Mouse (Mus musculus) limb, embryonic 12.5 days (tissue): ENCODE measurements around the gene Kat6b. TPM values are rescaled to one million over a fixed set of nuclear protein-coding genes. Genes with fewer than 3 reads are reported as not detected.

Experiments used
- ATAC-seq: fragments of 200-750 bp; cut with Nextera tagmentation; 2 replicates; pipeline ENCODE4 v1.8.0; 2017; ENCODE audit warnings: low read depth, moderate TSS enrichment; ENCODE audit not compliant: insufficient number of reproducible peaks, insufficient read depth, low FRiP score, low TSS enrichment
- H3K27ac ChIP-seq: fragments of 300-500 bp; sonication (generic); 2 replicates; pipeline ENCODE4 v1.5.1; 2016; ENCODE audit warnings: mild to moderate bottlenecking, moderate library complexity
- H3K27me3 ChIP-seq: fragments of 300-500 bp; sonication (generic); 2 replicates; pipeline ENCODE4 v1.6.1; 2016; ENCODE audit warnings: mild to moderate bottlenecking, moderate library complexity
- H3K36me3 ChIP-seq: fragments of 300-500 bp; sonication (generic); 2 replicates; pipeline ENCODE4 v1.6.1; 2016; ENCODE audit warnings: mild to moderate bottlenecking, moderate library complexity
- H3K4me1 ChIP-seq: fragments of 300-500 bp; sonication (generic); replicated peaks from 2 replicates; pipeline ENCODE4 v1.6.1; 2016
- H3K4me2 ChIP-seq: fragments of 300-500 bp; sonication (generic); 2 replicates; pipeline ENCODE4 v1.6.1; 2016; ENCODE audit warnings: mild to moderate bottlenecking, moderate library complexity
- H3K4me3 ChIP-seq: fragments of 300-500 bp; sonication (generic); replicated peaks from 2 replicates; pipeline ENCODE4 v1.5.1; 2016; ENCODE audit warnings: mild to moderate bottlenecking
- H3K9ac ChIP-seq: fragments of 300-500 bp; sonication (generic); replicated peaks from 2 replicates; pipeline ENCODE4 v1.6.1; 2016; ENCODE audit warnings: mild to moderate bottlenecking, moderate library complexity
- H3K9me3 ChIP-seq: fragments of 300-500 bp; sonication (generic); 2 replicates; pipeline ENCODE4 v1.6.1; 2016; ENCODE audit warnings: mild to moderate bottlenecking, moderate library complexity
- WGBS: fragments of 180-500 bp; shearing (Covaris S2); methylation state at CpG from one replicate; pipeline ENCODE4 v1.1.7; 2016; 5-methylcytosine and 5-hydroxymethylcytosine counted together
- polyA plus RNA-seq: library from polyadenylated mRNA; unstranded; fragments of >200 nt; fragmentation: Nextera tagmentation; extraction: Ambion mirVana; gene quantifications from 2 replicates; pipeline ENCODE4 v1.2.1, GENCODE M21; 2016

Gene Kat6b
- polyA plus RNA-seq, 1 experiment from 2014 or later, result 31.3 TPM

DNA sequence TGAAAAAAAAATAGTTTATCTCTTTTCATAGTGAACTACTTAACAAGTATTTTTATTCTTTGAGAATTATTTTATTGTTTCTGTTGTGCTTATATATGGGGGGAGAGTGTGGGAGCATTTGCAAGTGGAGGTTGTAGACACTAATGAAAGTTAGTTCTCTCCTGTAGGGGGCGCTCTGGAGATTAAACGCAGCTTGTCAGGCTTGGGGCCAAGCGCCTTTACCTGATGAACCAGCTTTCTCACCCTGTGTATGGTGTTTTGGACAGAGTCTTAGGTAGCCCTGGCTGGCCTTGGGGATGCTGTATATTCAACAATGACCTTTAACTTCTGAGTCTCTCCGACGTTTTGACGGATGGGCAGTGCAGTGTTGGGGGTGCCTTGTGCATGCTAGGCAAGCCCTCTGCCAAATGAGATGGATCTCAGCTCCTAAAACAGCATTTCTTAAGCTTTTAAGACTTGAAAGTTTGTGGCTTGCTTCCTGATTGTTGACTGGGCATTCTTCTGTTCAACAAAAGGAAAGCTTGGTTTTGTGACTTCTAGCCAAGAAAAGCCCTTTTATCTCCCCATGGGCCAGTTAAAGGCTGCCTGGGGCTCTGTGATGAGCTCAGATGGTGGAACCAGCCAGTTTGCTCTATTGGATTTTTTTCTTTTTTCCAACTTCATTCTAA lies 103.4 kb downstream of the Kat6b start:
- no peak overlapping the region for H3K9ac ChIP-seq
- H3K36me3 ChIP-seq, result peaks cover 2% of the 10 kb centered on the region; the same call in 1 of the 2 replicates
- H3K4me1 ChIP-seq, result peaks cover 72% of the 10 kb centered on the region
- no peaks in the 10 kb centered on the region for H3K9me3 ChIP-seq
- H3K27ac ChIP-seq, result 0 out of 2 replicates have a peak overlapping the region, but pooled peaks have one; percentile 29
- 36% methylated on average over 6 of the region's 6 CpGs for WGBS
- H3K27me3 ChIP-seq, result no peaks in the 10 kb centered on the region
- no peak overlapping the region for H3K4me2 ChIP-seq
- ATAC-seq, result no peak
- H3K4me3 ChIP-seq, result no peak overlapping the region

- H3K36me3 ChIP-seq, result peaks cover 6% of the 10 kb centered on the region; the same call in 1 of the 2 replicates
- no peak for ATAC-seq
- H3K4me1 ChIP-seq, result peaks cover 61% of the 10 kb centered on the region
- H3K4me2 ChIP-seq, result no peak overlapping the region
- WGBS, result 56% methylated on average over 8 of the region's 8 CpGs
- no peak overlapping the region for H3K9ac ChIP-seq
- no peaks in the 10 kb centered on the region for H3K9me3 ChIP-seq
- H3K4me3 ChIP-seq, result no peak overlapping the region
- no peaks in the 10 kb centered on the region for H3K27me3 ChIP-seq
- H3K27ac ChIP-seq, result 0 out of 2 replicates have a peak overlapping the region, but pooled peaks have one; percentile 24
Observed at GRCm38 (mm10) chr14:21585491-21586251, 104.4 kb downstream of the Kat6b start.

DNA sequence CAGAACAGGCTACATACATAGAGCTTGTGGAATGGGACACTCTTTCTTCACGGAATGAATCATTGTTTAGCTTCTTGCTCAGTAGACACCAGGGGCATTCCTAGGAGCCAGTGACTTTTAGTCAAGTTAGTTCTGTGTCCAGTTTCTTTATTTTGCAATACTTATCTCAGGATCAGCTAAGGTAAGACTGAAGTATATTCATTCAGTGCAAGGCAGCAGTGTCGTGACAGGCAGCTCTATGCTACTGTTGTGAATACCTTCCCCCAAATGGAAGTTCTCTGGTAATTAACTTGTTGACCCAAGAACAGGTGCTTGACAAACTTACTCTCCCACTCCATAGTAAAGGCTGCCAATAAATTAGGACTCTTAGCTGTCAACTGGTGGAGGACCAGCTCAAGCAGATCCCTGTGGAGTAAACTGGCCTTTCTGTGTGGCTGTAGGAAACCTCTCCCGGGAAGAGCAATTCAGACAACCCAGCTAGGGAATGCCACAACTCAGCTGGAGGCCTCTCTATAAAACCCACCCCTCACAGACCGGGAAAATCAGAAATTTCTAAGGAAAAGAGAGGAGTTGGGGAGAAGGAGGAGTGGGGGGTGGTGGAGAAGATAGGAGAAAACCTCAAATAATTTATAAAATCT lies 105.4 kb downstream of the Kat6b start:
- H3K36me3 ChIP-seq, result peaks cover 6% of the 10 kb centered on the region; the same call in 1 of the 2 replicates
- ATAC-seq, result no peak
- H3K9me3 ChIP-seq, result no peaks in the 10 kb centered on the region
- no peak overlapping the region for H3K27ac ChIP-seq
- H3K4me1 ChIP-seq, result peaks cover 52% of the 10 kb centered on the region
- no peak overlapping the region for H3K4me2 ChIP-seq
- no peaks in the 10 kb centered on the region for H3K27me3 ChIP-seq
- no peak overlapping the region for H3K4me3 ChIP-seq
- WGBS, result 18% methylated on average over 4 of the region's 4 CpGs
- no peak overlapping the region for H3K9ac ChIP-seq

DNA sequence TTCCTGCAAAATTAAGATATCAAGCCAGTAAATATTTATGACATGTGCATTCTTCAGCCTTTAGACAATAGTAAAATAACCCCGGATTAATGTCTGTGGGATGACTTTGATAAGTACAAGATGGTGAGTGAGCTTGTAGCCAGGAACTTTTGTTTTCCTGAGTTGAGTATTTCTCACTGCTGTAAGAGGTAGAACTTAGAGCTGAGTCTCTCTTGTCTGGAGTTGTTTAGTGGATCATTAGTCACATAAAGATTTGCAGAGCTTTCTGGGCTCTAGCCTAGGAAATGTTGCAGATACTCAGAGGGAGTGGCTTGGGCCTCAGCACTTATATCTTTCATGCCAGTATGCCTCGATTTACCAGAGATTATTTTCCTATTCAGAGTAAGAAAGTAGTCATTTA lies 106.7 kb downstream of the Kat6b start:
- no peak for ATAC-seq
- H3K4me1 ChIP-seq, result peaks cover 50% of the 10 kb centered on the region
- WGBS, result 66% methylated on average over 2 of the region's 2 CpGs
- no peak overlapping the region for H3K4me3 ChIP-seq
- peaks cover 12% of the 10 kb centered on the region for H3K36me3 ChIP-seq
- no peak overlapping the region for H3K9ac ChIP-seq
- no peak overlapping the region for H3K27ac ChIP-seq
- 0 out of 2 replicates have a peak, but pooled peaks cover 3% of the 10 kb centered on the region for H3K9me3 ChIP-seq
- no peaks in the 10 kb centered on the region for H3K27me3 ChIP-seq
- no peak overlapping the region for H3K4me2 ChIP-seq

DNA sequence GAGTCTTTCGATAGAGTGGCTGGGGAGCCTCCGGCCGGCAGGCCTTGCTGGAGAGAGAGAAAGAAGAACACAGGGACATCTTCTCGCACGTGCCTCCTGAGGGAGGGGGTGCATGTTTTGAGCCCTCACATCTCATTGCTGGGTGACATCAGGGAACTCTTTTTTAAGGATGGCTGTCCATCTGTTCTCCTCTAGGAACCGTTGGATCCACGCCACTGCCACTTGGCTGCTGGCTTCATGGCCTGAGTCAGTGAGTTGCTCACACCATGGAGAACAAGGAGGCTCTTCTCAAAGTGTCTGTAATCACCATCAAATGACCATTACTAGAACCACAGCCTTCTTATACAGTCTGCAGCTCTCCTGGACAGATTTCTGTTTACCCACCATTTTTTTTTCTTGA lies 108.4 kb downstream of the Kat6b start:
- no peak for ATAC-seq
- WGBS, result 91% methylated on average over 7 of the region's 7 CpGs
- H3K36me3 ChIP-seq, result peaks cover 16% of the 10 kb centered on the region
- no peaks in the 10 kb centered on the region for H3K27me3 ChIP-seq
- H3K4me3 ChIP-seq, result no peak overlapping the region
- no peak overlapping the region for H3K27ac ChIP-seq
- no peak overlapping the region for H3K9ac ChIP-seq
- 0 out of 2 replicates have a peak, but pooled peaks cover 3% of the 10 kb centered on the region for H3K9me3 ChIP-seq
- no peak overlapping the region for H3K4me2 ChIP-seq
- peaks cover 43% of the 10 kb centered on the region for H3K4me1 ChIP-seq

GRCm38 (mm10) chr14:21590205-21590604 lies 109.0 kb downstream of the Kat6b start:
- Histone ChIP-seq H3K9ac (no peak overlapping the region), H3K4me2 (no peak overlapping the region), H3K4me1 (peaks cover 37% of the 10 kb centered on the region), H3K27me3 (no peaks in the 10 kb centered on the region), H3K36me3 (peaks cover 16% of the 10 kb centered on the region), H3K4me3 (no peak overlapping the region), H3K9me3 (0 out of 2 replicates have a peak, but pooled peaks cover 3% of the 10 kb centered on the region), H3K27ac (no peak overlapping the region)
- ATAC-seq, result no peak
- WGBS, result 94% methylated on average over 4 of the region's 4 CpGs

DNA sequence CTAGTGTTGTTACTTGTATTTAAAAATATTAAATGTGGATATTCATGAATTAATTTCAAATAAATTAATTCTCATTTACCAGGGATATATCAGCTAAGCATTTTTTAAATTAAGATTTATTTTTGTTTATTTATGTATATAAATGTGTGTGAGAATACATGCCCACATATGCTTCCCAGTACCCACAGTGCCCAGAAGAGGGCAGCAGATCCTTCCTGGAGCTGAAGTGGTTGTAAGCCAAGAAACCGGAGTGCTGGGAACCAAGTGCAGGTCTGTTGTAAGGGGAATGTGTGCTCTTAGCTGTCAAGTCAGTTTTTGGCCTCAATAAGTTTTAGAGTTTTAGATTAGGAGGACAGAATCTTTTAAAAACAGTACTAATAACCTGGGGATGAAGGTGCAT lies 110.9 kb downstream of the Kat6b start:
- H3K27ac ChIP-seq, result no peak overlapping the region
- 100% methylated on average over 1 of the region's 1 CpGs for WGBS

DNA sequence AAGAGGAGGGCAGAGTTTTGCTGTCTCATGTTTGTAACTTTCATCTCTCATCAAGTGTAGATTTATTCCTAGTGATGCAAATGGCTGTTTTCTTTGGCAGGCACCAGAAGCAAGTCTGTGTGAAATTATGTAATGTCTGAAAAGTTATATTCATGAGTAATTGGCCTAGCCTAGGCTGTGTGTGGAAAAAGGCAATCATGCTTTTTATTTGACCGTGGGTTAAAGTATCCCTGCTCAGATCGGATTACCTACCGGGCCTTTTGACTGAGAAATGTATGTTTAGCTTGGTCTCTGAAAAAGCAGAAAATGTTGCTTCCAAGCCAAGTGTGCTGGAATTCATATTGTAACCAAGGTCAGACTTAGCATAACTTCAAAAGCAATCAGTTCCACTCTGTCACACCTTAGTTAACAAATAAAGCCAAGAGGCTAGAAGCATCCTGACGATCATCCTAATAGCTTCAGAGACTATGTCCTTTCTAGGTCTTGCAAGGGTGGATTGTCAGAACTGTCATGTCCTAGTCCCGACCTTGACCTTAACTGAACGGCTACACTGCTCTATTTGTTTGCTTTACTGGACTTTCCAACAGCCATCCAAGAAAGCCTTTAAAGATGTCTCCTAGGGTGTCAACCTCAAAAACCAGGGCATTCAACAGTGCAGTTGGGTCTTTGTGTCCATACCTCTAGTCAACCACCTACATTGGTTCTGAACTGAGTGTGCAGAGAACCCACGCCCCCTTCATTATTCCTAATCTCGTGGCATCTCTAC lies 111.9 kb downstream of the Kat6b start:
- peaks cover 25% of the 10 kb centered on the region for H3K36me3 ChIP-seq
- 77% methylated on average over 8 of the region's 8 CpGs for WGBS
- no peaks in the 10 kb centered on the region for H3K27me3 ChIP-seq
- no peak overlapping the region for H3K4me2 ChIP-seq
- no peak overlapping the region for H3K9ac ChIP-seq
- H3K4me3 ChIP-seq, result no peak overlapping the region
- 0 out of 2 replicates have a peak, but pooled peaks cover 3% of the 10 kb centered on the region for H3K9me3 ChIP-seq
- peak overlapping the region; percentile 42 for H3K27ac ChIP-seq
- ATAC-seq, result peak; percentile 59; the same call in 1 of the 2 replicates
- peaks cover 13% of the 10 kb centered on the region for H3K4me1 ChIP-seq

More for the DNA sequence above, 110.9 kb downstream of the Kat6b start:
- no peak overlapping the region for H3K4me3 ChIP-seq
- ATAC-seq, result no peak
- H3K4me1 ChIP-seq, result peaks cover 17% of the 10 kb centered on the region
- H3K9me3 ChIP-seq, result 0 out of 2 replicates have a peak, but pooled peaks cover 3% of the 10 kb centered on the region
- H3K4me2 ChIP-seq, result no peak overlapping the region
- H3K36me3 ChIP-seq, result peaks cover 22% of the 10 kb centered on the region
- H3K9ac ChIP-seq, result no peak overlapping the region
- no peaks in the 10 kb centered on the region for H3K27me3 ChIP-seq

DNA sequence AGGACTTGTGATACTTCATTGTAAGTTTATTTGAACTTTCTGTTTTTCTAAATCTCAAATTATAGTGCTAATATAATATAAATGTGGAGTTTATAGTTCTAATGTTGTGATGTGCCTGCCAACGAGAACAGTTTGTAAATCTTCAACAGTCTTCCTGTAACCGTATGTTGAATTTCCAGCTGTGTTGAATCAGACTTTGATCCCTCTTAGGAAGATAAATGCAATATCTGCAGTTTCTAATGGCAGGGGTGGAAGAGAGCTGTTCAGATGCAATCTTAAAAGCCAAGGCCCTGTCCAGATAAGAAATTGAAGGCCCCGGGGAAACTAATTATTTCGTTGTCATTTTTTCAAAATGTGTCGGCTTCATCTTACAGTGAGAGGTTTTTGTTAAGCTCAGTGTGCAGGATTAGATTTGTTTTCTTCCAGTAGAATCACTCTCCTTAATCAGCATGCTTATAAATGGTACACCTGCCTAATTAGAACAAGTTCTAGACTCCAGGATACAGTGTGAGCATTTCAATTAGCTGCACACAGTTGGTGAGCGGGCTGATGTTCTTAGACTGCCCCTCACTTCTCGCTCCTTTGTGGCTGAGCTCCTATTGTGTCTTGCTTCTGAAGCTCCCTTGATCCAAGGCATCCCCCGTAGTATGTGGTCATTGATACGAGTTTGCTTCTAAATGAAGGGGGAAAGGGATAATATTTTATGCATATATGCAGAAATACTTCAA lies 118.4 kb downstream of the Kat6b start:
- H3K4me3 ChIP-seq, result no peak overlapping the region
- H3K27me3 ChIP-seq, result no peaks in the 10 kb centered on the region
- peaks cover 32% of the 10 kb centered on the region for H3K4me1 ChIP-seq
- H3K36me3 ChIP-seq, result peaks cover 9% of the 10 kb centered on the region
- H3K4me2 ChIP-seq, result no peak overlapping the region
- ATAC-seq, result no peak
- no peak overlapping the region for H3K27ac ChIP-seq
- H3K9ac ChIP-seq, result no peak overlapping the region
- 60% methylated on average over 9 of the region's 9 CpGs for WGBS
- no peaks in the 10 kb centered on the region for H3K9me3 ChIP-seq

GRCm38 (mm10) chr14:21600174-21600566 lies 118.9 kb downstream of the Kat6b start:
- 69% methylated on average over 5 of the region's 5 CpGs for WGBS
- no peaks in the 10 kb centered on the region for H3K27me3 ChIP-seq
- H3K4me1 ChIP-seq, result peaks cover 33% of the 10 kb centered on the region
- no peaks in the 10 kb centered on the region for H3K9me3 ChIP-seq
- ATAC-seq, result no peak
- H3K4me3 ChIP-seq, result no peak overlapping the region
- H3K27ac ChIP-seq, result no peak overlapping the region
- no peak overlapping the region for H3K4me2 ChIP-seq
- H3K9ac ChIP-seq, result no peak overlapping the region
- H3K36me3 ChIP-seq, result peaks cover 9% of the 10 kb centered on the region
